Mouse (Mus musculus): ENCODE measurements around the gene Chd2. TPM values are rescaled to one million over a fixed set of nuclear protein-coding genes. Genes with fewer than 3 reads are reported as not detected.

Gene Chd2
- total RNA-seq, 1 experiment from 2014 or later = 241 TPM

GRCm38 (mm10) chr7:73398806-73399442, 142.7 kb downstream of the Chd2 start:
- ATAC-seq (replicated peaks; ENCODE audit: insufficient number of reproducible peaks, low FRiP score, low TSS enrichment, poor library complexity, severe bottlenecking) = no peak

- no peak for ATAC-seq (replicated peaks; ENCODE audit: insufficient number of reproducible peaks, low FRiP score, low TSS enrichment, poor library complexity, severe bottlenecking)
These were observed 143.3 kb downstream of the Chd2 start for GRCm38 (mm10) chr7:73398319-73398718.

GRCm38 (mm10) chr7:73394013-73394409, 147.6 kb downstream of the Chd2 start:
- no peak for ATAC-seq (replicated peaks; ENCODE audit: insufficient number of reproducible peaks, low FRiP score, low TSS enrichment, poor library complexity, severe bottlenecking)

- no peak for ATAC-seq (replicated peaks; ENCODE audit: insufficient number of reproducible peaks, low FRiP score, low TSS enrichment, poor library complexity, severe bottlenecking)
These were observed 148.2 kb downstream of the Chd2 start for GRCm38 (mm10) chr7:73393307-73394012.

- no peak for ATAC-seq (replicated peaks; ENCODE audit: insufficient number of reproducible peaks, low FRiP score, low TSS enrichment, poor library complexity, severe bottlenecking)
These were observed 149.3 kb downstream of the Chd2 start for GRCm38 (mm10) chr7:73392359-73392758.

- ATAC-seq (replicated peaks; ENCODE audit: insufficient number of reproducible peaks, low FRiP score, low TSS enrichment, poor library complexity, severe bottlenecking) = no peak
These were observed 149.9 kb downstream of the Chd2 start for GRCm38 (mm10) chr7:73391518-73392321.

GRCm38 (mm10) chr7:73391002-73391517, 150.6 kb downstream of the Chd2 start:
- ATAC-seq (replicated peaks; ENCODE audit: insufficient number of reproducible peaks, low FRiP score, low TSS enrichment, poor library complexity, severe bottlenecking) = no peak

GRCm38 (mm10) chr7:73390426-73391001, 151.1 kb downstream of the Chd2 start:
- no peak for ATAC-seq (replicated peaks; ENCODE audit: insufficient number of reproducible peaks, low FRiP score, low TSS enrichment, poor library complexity, severe bottlenecking)

- ATAC-seq (replicated peaks; ENCODE audit: insufficient number of reproducible peaks, low FRiP score, low TSS enrichment, poor library complexity, severe bottlenecking) = no peak
These were observed 151.7 kb downstream of the Chd2 start for GRCm38 (mm10) chr7:73389871-73390294.

- ATAC-seq (replicated peaks; ENCODE audit: insufficient number of reproducible peaks, low FRiP score, low TSS enrichment, poor library complexity, severe bottlenecking) = no peak
These were observed 152.2 kb downstream of the Chd2 start for GRCm38 (mm10) chr7:73389419-73389818.

- no peak for ATAC-seq (replicated peaks; ENCODE audit: insufficient number of reproducible peaks, low FRiP score, low TSS enrichment, poor library complexity, severe bottlenecking)
These were observed 152.8 kb downstream of the Chd2 start for GRCm38 (mm10) chr7:73388866-73389265.

GRCm38 (mm10) chr7:73382843-73383242, 158.8 kb downstream of the Chd2 start:
- no peak for ATAC-seq (replicated peaks; ENCODE audit: insufficient number of reproducible peaks, low FRiP score, low TSS enrichment, poor library complexity, severe bottlenecking)

- ATAC-seq (replicated peaks; ENCODE audit: insufficient number of reproducible peaks, low FRiP score, low TSS enrichment, poor library complexity, severe bottlenecking) = no peak
These were observed 163.6 kb downstream of the Chd2 start for GRCm38 (mm10) chr7:73378034-73378433.

- no peak for ATAC-seq (replicated peaks; ENCODE audit: insufficient number of reproducible peaks, low FRiP score, low TSS enrichment, poor library complexity, severe bottlenecking)
These were observed 164.3 kb downstream of the Chd2 start for GRCm38 (mm10) chr7:73377307-73377706.

Other genes starting within 250 kb of the Chd2 start
- not detected in 3 replicates for gene Rgma, start 166.3 kb downstream of the Chd2 start, total RNA-seq (2017)
- 5.6 to 8.8 TPM (median 8.5 TPM) in 3 replicates for gene Fam174b, start 198.5 kb upstream of the Chd2 start, total RNA-seq (2017)